Mouse (Mus musculus) yolk sac, embryonic 10.5 days (tissue): ENCODE data around the gene Actr6.
"Not testable (repeated sequence)": the region's sequence is repeated elsewhere in the genome, so short reads cannot be mapped to it uniquely, and the experiment has no call there.

ENCODE experiments used
- DNase-seq: peaks from one replicate; pipeline ENCODE4 v3.0.0-alpha.2; 2017; ENCODE audit warnings: low spot score

The Actr6 gene

DNA sequence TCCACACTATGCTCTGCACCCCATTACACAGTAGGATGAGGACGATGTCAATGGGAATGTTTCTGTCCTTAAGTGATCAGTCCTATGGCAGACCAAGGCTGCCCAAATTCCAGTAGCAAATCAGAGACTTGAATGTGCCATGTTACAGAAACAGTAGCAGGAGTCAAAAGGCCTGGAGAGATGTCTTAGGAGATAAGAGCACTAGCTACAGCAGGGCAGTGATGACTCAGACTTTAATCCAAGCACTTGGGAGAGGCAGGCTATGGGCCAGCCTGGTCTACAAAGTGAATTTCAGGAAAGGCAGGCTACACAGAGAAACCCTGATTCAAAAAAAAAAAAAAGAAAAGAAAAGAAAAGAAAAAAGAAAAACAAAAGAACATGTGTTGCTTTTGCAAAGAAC, 52.6 kb downstream of the Actr6 start:
- DNase-seq: no peak

DNA sequence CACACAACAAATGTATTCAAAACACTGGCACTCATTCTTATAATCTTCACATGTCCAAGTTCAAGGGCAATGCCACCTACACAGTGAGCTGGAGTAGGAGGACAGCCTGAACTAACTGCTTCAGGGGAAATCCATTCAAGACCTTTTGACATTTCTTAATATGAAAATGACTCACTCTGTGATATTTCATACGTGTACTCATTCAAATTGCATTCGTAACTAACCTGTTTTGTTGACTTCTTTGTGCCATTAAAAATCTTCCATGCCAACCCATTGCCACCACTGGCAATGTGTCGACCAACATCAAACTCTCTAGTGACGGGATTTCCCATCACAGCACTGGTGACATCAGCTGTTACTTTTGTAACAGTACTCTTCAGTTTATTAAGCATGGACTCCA, 54.0 kb downstream of the Actr6 start:
- no peak for DNase-seq

DNA sequence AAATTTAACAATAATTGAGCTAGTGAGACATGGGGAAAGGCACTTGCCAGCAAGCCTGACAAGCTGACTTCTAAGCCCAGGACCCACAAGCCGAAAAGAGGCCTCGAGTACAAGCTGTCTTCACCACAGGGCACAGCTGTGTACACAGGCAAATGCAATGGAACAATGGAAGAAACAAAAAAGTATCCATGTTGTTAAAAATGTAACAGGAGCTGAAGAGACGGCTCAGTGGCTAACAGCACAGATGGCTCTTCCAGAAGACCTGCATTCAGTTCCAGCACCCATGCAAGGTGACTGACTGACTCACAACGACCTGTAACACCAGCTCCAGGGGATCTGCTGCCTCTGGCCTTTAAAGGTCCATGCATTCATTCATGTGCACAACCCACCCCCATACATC, 55.5 kb downstream of the Actr6 start:
- no peak for DNase-seq

DNA sequence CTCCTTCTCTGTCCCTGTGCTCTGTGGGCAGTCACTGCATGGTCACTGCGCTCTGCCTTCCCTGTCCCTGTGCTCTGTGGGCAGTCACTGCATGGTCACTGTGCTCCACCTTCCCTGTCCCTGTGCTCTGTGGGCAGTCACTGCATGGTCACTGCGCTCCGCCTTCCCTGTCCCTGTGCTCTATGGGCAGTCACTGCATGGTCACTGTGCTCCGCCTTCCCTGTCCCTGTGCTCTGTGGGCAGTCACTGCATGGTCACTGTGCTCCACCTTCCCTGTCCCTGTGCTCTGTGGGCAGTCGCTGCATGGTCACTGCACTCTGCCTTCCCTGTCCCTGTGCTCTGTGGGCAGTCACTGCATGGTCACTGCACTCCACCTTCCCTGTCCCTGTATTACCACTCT, 61.7 kb downstream of the Actr6 start:
- not testable (repeated sequence) for DNase-seq

DNA sequence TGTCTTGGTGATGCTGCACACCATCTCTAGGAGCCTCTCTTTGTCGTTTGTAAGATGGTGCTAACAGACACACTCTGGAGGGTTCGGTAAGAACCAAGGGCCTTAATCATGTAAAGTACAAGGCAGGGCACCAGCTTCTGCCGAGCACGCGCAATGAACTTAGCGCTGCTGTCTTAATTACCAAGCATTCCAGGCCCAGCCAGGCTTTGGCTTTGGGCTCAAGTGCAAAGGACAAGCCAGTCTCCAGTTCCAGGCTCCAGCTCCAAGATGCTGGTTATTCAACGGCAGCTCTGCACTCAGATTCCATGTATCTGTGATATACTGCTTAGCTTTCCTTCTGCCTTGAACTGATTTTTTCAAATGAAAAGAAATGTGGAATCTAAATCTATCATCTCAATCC, 64.5 kb downstream of the Actr6 start:
- DNase-seq: no peak

DNA sequence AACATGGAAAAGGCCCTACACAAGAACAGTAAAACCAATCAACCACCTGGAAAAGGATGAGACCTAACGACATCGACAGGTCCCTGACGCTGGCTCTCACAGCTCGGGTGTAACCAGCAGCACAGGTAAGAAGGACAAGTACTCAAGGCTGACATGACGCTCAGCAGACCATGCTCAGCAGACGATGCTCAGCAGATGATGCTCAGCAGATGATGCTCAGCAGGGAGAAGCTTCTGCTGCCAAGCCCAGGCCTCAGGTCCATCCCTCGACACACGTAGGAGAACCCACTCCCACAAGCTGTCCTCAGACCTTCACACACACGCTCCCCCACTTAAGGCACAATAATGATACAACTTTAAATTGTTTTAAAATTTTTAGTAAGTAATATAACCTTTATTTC, 66.4 kb downstream of the Actr6 start:
- no peak for DNase-seq

DNA sequence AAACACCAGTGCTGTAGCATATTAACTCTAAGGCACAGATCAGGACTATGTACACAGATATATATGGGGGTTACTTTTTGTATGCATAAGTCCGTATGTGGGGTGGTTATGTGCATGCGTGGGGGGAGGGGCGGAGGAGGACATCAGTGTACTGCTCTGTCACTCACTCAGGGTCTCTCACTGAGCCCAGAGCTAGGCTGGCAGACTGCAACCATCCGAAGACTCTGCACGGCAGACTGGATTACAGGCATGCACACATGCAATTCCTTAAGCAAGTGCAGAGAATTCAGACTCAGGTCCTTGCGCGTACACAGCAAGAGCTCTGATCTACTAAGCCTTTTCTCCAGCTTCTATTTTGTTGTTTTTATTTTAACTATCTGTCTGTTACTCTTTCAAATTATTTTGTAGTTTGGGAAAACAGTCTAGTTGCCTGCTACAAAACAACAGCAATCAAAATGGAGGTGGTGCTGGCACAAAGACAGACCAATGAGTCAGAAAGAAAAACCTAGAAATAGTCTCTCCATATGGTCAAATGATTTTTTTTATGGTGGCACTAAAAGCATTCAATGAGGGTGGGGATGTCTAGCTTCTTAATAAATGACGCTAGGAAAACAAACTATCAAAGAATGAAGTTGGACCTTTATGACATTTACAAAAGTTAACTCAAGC, 67.0 kb downstream of the Actr6 start:
- DNase-seq: no peak
